Mouse (Mus musculus): ENCODE measurements around the gene Esam. TPM values are rescaled to one million over a fixed set of nuclear protein-coding genes. Genes with fewer than 3 reads are reported as not detected.

Gene Esam
- polyA plus RNA-seq, 1 experiment from 2014 or later, result 34.1 TPM

DNA sequence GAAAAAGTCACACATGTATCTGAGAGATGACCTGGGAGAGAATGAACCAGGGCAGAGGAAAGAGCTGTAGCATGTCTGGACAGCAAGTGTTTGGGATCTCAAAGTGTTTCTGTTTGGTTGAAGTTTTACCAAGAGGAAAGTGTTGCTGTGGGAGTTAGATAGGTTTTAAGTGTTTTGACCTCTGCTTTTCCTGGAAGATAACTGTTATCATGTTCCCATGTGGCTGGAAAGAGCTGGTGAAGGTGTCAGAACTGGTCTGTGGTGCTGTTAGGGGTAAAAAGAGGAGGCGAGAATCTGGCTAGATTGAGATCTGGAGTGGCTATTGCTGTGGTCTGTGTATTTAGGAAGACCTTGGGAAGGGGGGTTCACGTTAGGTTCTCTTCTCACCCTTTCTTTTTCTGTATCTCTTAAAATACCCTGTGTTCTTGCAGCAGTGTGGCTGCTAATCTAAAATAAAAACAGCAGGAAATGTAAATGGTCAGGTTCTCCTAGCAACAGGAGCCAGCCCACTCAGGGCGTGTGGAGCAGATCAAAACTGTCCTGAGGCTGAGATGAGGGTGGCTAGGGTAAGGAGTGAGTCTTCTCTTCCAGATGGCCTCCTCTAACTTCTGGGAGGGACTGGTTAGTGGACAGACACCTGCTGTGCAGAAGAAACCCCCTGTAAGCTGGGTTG is 44.5 kb downstream of the Esam start:
- Histone ChIP-seq H3K27ac (no peak overlapping the region), H3K9me3 (no peaks in the 10 kb centered on the region), H3K4me1 (replicated peaks) (peaks cover 21% of the 10 kb centered on the region), H3K4me3 (no peak overlapping the region), H3K27me3 (ENCODE audit: insufficient read depth, poor library complexity, severe bottlenecking) (0 out of 2 replicates have a peak, but pooled peaks cover 8% of the 10 kb centered on the region), H3K36me3 (no peaks in the 10 kb centered on the region)
- WGBS, result 72% methylated on average over 3 of the region's 3 CpGs
- no peak for DNase-seq (ENCODE audit: low spot score)

DNA sequence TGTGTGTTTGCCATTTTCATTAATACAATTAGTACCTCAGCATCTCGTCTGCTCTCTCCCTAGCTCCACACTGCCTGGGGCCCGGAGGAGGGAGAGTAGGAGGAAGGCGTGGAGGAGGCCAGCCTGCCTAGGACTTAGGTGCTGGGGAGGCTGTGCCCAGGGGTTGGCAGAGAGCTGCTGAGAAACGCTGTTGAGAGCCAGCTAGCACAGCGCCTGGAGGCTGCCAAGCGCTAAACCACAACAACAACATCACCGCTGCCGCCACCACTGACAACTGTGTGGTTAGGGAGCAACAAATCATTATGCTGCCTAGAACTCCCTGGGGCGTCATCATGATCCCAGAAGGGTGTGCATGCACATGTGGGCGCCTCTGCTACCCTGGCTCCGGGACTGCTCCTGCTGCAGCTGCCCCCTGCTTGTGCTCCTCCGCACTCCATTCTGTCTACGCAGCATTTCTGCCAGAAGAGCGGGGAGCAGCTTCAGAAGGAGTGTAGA is 48.6 kb downstream of the Esam start:
- H3K4me3 ChIP-seq, result no peak overlapping the region
- no peaks in the 10 kb centered on the region for H3K36me3 ChIP-seq
- 40% methylated on average over 14 of the region's 14 CpGs for whole genome bisulfite sequencing
- H3K4me1 ChIP-seq (replicated peaks), result peaks cover 8% of the 10 kb centered on the region
- H3K27me3 ChIP-seq (ENCODE audit: insufficient read depth, poor library complexity, severe bottlenecking), result 0 out of 2 replicates have a peak, but pooled peaks cover 8% of the 10 kb centered on the region
- peak overlapping the region; percentile 45; the same call in 1 of the 2 replicates for H3K27ac ChIP-seq
- H3K9me3 ChIP-seq, result no peaks in the 10 kb centered on the region
- DNase-seq (ENCODE audit: low spot score), result no peak

DNA sequence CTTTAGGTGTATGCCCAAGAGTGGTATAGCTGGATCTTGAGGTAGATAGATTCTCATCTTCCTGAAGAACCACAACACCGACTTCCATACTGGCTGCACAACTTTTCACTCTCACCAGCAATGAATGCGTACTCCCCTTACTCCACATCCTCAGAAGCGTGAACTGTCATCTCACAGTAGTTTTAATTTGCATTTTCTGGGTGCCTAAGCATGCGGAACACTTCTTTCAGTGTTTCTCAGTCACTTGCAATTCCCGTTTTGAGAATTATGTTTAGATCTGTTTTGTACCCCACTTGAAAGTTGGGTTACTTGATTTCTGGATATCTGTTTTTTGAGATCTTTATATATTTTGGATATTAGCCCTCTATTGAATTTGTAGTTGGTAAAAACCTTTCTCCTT is 55.7 kb downstream of the Esam start:
- no peak for DNase-seq (ENCODE audit: low spot score)
- Histone ChIP-seq H3K4me1 (replicated peaks) (no peaks in the 10 kb centered on the region), H3K27me3 (ENCODE audit: insufficient read depth, poor library complexity, severe bottlenecking) (no peaks in the 10 kb centered on the region), H3K9me3 (no peaks in the 10 kb centered on the region), H3K4me3 (no peak overlapping the region), H3K27ac (no peak overlapping the region), H3K36me3 (no peaks in the 10 kb centered on the region)
- 88% methylated on average over 5 of the region's 5 CpGs for WGBS

DNA sequence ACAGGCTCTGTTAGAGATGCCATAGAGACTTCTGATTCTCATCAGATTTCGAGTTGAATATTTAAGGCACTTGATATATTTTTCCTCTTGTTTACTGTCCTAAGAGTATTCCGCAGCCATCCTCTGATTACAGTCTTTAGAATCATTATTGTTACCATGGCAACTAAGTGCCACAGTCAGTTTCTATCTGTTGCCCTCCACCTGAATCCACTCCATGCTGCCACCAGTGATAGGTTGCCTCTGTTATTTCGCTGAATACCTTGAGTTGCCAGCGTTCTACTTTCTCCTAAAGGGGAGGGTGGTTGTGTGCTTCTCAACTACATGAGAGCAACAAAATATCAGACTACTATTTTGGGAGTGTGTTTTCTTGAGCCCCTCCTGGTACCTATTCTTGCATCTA is 58.8 kb downstream of the Esam start:
- H3K27me3 ChIP-seq (ENCODE audit: insufficient read depth, poor library complexity, severe bottlenecking), result no peaks in the 10 kb centered on the region
- no peaks in the 10 kb centered on the region for H3K36me3 ChIP-seq
- no peak overlapping the region for H3K4me3 ChIP-seq
- no peaks in the 10 kb centered on the region for H3K9me3 ChIP-seq
- DNase-seq (ENCODE audit: low spot score), result no peak
- WGBS, result 83% methylated on average over 4 of the region's 4 CpGs
- no peak overlapping the region for H3K27ac ChIP-seq
- H3K4me1 ChIP-seq (replicated peaks), result no peaks in the 10 kb centered on the region

Other genes starting within 250 kb of the Esam start
- gene Ccdc15, start 179.6 kb upstream of the Esam start, polyA plus RNA-seq (2016; fragmentation: Nextera tagmentation; extraction: Ambion mirVana), result 7.9 and 11.4 TPM in 2 replicates
- 0.51 TPM in 1 of 2 replicates, not detected in the other for gene Hepacam, start 160.7 kb upstream of the Esam start, polyA plus RNA-seq (2016; fragmentation: Nextera tagmentation; extraction: Ambion mirVana)
- 6.6 and 7.7 TPM in 2 replicates for gene Robo4, start 126.2 kb upstream of the Esam start, polyA plus RNA-seq (2016; fragmentation: Nextera tagmentation; extraction: Ambion mirVana)
- 29.1 and 148 TPM in 2 replicates for gene Robo3, start 94.8 kb upstream of the Esam start, polyA plus RNA-seq (2016; fragmentation: Nextera tagmentation; extraction: Ambion mirVana)
- 36.8 and 40.0 TPM in 2 replicates for gene Msantd2, start 38.8 kb upstream of the Esam start, polyA plus RNA-seq (2016; fragmentation: Nextera tagmentation; extraction: Ambion mirVana)
- gene Vsig2, start 11.2 kb downstream of the Esam start, polyA plus RNA-seq (2016; fragmentation: Nextera tagmentation; extraction: Ambion mirVana), result 0.60 and 0.78 TPM in 2 replicates
- 1.2 and 2.6 TPM in 2 replicates for gene Nrgn, start 24.8 kb downstream of the Esam start, polyA plus RNA-seq (2016; fragmentation: Nextera tagmentation; extraction: Ambion mirVana)
- 6.0 and 8.2 TPM in 2 replicates for gene Siae, start 27.6 kb downstream of the Esam start, polyA plus RNA-seq (2016; fragmentation: Nextera tagmentation; extraction: Ambion mirVana)
- 12.1 and 22.2 TPM in 2 replicates for gene Spa17, start 85.6 kb downstream of the Esam start, polyA plus RNA-seq (2016; fragmentation: Nextera tagmentation; extraction: Ambion mirVana)
- 132 and 144 TPM in 2 replicates for gene Tbrg1, start 129.2 kb downstream of the Esam start, polyA plus RNA-seq (2016; fragmentation: Nextera tagmentation; extraction: Ambion mirVana)
- 0.07 and 0.17 TPM in 2 replicates for gene Panx3, start 141.2 kb downstream of the Esam start, polyA plus RNA-seq (2016; fragmentation: Nextera tagmentation; extraction: Ambion mirVana)
- gene Olfr160, start 188.2 kb downstream of the Esam start, polyA plus RNA-seq (2016; fragmentation: Nextera tagmentation; extraction: Ambion mirVana), result not detected in 2 replicates
- not detected in 2 replicates for gene Olfr874, start 217.0 kb downstream of the Esam start, polyA plus RNA-seq (2016; fragmentation: Nextera tagmentation; extraction: Ambion mirVana)
- gene Olfr875, start 243.8 kb downstream of the Esam start, polyA plus RNA-seq (2016; fragmentation: Nextera tagmentation; extraction: Ambion mirVana), result not detected in 2 replicates

Data from hindbrain, embryonic 10.5 days (tissue).